Mouse (Mus musculus) layer of hippocampus, adult 11-12 months (tissue): ENCODE results near the gene Qrfpr.
A peak's percentile ranks its signal among the peaks of the same experiment; 100 is the strongest.

Source experiments
- DNase-seq: peaks from one replicate; pipeline ENCODE4 v3.0.0; 2022; ENCODE audit warnings: low spot score

Gene Qrfpr

GRCm38 (mm10) chr3:36221743-36222682 lies at the start of gene Qrfpr:
Qrfpr (minus strand) TSS chr3:36222313.
- no peak for DNase-seq

DNA sequence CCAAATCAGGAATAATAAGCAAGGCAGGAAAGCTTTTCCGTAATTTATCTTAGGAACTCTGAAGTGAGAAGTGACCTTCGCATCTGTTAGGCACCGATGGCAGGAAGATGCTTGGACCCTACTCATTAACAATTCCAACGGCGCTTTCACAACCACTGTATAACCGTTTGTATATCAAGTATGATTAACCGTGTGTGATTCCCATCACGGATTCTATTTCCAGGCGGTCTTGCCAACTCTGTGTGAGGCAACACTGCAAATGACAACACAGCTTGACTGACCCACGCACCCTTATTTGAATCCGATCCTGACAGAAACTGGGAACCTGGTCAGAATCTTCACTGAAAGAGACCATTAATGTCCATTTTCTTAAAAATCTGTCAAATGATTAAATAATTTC lies 41.8 kb upstream of the Qrfpr start:
- DNase-seq, result no peak

DNA sequence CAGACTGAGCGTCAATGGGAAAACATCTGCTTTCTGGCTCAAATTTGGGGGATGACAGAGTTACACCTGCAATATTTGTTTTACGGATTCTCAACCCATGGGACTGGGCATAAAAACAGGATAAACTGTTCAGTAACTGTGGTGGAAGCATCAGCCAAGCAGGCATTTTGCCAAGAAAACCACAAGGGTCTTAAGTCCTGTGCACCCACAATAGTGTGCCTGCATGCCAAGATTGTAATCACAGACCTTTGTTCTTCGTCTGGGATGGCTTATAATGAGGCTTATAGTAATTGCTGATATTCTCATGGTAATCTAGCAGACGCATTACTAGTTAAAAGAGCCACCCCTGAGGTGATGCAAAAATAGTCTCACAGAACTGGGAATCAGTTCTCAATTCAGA lies 41.2 kb upstream of the Qrfpr start:
- DNase-seq, result no peak

DNA sequence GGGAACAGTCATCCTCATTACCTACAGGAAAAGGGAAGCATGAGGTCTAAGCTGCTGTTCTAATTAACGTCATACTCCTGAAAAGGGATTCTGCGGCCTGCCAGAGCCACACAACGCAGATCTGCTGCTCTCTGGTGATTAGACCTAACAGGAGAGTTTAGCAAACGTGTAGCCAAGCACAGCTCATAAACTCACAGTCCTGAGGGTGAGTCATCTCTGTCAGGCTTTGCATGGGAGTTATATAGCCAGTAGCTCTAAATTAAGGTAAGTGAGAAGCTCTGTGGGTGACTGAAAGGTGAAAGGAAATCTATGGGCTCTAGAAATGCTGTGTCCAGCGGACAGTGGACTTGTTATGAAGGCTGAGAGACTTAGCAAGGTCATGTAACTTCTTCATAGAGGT lies 28.5 kb upstream of the Qrfpr start:
- no peak for DNase-seq

DNA sequence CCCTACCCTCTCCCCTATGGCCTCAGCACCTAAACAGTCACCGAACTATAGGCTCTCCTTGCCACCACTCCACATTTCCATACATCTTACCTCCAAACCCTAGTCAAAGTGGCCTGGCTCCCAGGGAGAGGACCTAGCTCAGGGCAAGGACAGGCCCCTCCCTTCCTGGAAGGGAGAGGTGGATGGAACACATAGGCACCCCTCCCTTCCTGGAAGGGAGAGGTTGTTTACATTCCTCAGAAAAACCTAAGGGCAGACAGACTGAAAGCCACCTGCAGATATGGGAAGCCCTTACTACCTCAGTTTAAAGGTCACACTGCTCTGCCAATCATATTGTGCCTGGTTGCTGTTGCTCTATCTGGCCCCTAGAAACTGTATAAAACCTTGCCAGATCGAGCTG lies 26.3 kb upstream of the Qrfpr start:
- no peak for DNase-seq

GRCm38 (mm10) chr3:36229941-36230340 lies 7.8 kb upstream of the Qrfpr start:
- no peak for DNase-seq

DNA sequence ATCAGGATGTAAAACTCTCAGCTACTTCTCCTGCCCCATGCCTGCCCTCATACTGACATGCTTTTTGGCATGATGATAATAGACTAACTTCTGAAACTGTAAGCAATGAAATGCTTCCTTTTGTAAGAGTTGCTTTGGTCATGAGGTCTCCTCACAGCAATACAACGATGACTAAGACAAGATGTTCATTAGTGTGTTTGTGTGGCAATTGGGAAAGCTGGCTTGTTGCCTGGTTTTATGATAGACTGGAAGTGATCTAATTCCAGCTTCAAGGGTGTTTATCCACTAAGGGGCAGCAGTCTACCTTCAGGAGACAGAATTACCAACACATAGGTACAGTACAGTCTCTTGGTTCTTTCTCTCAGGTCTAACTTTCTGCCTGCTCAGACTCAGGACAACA lies 5.1 kb upstream of the Qrfpr start:
- no peak for DNase-seq

DNA sequence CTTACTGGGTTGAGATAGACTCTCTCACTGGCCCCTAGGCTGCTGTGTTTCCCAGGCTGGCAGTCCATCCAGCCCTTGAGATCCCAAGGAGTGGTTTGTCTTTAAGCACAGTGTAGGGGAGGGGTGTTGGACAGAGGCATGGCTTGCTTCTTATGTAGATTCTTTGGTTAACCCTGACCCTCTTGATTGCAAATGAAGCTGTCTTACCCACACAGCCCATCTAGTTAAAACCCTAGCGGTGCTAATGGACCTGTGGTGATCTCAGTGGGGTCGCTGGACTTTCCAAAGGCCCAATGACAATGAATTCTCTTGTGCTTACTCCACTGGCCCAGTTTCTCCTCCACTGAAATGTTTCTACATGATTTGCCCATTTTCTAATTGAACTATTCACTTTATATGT lies 1.2 kb upstream of the Qrfpr start:
- DNase-seq, result no peak

- DNase-seq, result no peak
Observed at GRCm38 (mm10) chr3:36212758-36213157, 9.4 kb downstream of the Qrfpr start.

DNA sequence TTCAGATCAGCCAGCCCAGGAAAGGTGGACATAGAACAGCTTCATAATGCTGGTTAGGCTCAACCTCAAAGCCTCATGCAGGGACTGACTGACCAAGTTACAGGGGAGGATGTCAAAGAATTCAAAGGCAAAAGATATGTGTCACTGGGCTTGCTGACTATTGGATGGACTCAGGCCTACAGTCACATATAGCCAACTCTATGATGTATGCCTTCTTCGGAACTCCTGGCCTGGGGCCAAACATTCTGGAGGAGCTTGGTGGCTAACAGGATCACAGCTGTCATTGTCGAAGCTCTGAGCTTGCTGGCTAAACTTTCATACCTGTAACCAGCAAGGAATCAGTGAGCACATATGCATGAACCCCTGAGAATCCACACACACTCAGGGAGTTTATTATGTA lies 11.2 kb downstream of the Qrfpr start:
- no peak for DNase-seq

DNA sequence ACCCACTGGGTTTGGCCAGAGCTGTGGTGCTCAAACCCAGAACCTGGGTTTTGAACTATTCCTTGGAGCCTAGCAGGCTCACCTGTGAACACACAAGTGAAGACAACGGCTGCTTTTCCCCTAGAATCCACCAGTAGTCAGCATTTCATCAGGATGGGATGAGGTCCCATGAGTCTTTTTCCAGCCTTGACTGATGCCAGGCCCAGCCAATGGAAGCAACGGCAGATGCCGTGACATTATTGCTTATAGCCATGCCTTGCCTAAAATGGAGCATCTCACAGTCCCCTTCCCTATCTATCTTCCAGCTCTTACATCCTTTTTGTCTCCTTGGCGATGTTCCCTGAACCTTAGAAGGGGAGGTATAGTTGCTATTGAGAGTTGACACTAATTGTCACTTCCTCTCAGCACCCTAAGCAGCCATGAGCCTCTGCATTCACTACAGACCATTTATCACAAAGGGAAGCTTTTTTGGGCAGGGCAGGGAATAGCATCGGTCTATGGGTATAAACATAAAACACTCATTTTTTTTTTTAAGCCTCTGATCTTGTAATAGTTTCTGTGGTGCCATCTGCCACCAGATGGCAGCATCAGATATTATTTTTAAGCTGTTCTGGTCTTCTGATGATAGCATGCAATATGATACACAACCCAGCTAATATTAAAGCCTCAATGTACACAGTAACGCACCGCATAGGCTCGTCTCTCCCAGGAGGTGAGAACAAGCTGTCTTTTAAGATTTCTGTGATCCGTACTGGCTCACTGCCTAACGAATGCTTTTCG lies 12.1 kb downstream of the Qrfpr start:
- DNase-seq, result peak; percentile 63

DNA sequence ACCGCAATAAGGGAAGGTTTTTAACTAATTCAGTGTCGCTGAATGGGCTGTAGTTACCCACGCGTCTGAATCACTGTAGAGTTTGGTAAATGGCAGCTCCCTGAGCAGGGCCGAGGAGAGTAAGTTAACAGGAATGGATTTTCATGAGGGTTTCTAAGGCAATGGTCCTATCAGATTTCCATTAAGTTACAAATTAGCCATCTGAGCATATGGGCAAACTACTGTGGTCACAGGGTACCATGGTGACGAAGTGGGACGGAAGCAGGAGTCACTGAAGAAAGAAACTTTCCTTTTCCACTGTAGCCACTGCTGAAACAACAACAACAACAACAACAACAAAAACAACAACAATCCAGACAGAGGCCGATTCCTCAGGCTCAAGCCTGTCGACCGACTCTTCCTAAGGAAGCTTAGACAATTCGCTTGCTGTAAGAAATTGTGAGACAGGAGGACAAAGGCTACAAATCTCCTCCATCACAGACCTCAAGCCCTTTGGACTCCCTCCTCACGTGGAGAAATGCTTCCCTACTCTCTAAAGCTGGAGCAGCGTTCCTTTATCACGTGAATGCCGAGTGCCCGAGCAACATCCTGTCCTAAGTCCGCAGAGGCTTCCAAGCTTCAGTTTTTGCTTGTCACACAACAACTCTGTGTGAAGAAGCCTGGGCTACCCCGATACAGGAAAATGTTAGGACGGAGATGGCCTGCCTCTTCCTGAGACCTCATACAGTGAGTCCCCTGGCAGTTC lies 14.4 kb downstream of the Qrfpr start:
- DNase-seq, result no peak

- DNase-seq, result peak; percentile 29
Observed at GRCm38 (mm10) chr3:36202932-36203331, 19.2 kb downstream of the Qrfpr start.

- DNase-seq, result no peak
Observed at GRCm38 (mm10) chr3:36201098-36201497, 21.0 kb downstream of the Qrfpr start.

DNA sequence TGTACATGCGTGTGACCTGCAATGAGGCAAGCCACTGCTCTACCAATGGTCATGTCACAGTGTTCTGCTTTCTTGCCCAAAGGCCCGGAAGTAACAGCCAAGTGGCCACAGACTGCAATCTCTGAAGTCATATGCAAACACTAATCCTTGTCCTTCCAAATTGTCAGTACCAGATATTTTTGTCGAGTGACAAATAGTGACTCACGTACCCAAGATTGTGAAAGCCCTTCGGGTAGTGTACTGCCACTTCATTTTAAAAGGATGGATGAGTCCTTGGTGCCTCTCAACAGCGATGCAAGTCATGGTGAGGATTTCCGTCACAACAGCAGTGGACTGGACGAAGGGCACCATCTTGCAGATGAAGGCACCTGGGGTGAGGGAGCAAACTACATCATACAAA lies 32.9 kb downstream of the Qrfpr start:
- no peak for DNase-seq

GRCm38 (mm10) chr3:36186510-36186909 lies 35.6 kb downstream of the Qrfpr start:
- no peak for DNase-seq

DNA sequence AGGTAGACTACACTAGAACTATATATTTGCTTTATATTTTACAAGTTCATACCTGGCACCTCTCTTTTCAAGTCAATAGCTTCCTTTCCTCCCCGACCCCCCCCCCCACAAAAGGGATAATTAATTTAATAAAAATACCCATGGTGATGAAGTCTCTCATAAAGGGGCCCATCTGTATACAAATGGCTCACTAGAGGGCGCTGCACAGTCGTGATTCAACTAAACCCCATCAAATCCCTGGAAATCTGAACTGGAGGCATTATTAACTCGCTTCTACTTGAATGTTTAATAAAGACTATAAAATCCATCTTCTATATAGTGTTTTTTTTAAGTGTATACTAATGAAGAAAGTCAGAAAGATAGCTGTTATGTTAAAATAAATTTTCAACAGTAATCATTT lies 40.6 kb downstream of the Qrfpr start:
- peak; percentile 70 for DNase-seq

DNA sequence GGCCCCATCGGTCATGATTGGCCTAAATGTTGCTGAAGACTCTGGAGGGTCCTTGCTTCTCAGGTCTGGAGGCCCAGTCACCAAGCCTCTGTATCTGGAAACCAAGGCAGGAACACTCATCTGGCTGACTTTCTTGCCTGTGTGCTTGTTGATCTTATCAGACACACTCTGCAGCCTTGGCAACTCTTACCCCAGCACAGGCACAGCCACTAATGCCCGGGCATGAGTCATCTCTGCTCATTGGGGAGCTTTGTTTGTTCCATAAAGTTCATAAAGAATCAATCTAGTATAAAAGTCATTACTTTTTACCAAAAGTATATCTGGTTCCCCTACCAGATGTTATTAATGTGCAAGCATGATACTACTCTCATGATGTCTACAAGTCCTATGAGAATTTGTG lies 48.4 kb downstream of the Qrfpr start:
- no peak for DNase-seq

DNA sequence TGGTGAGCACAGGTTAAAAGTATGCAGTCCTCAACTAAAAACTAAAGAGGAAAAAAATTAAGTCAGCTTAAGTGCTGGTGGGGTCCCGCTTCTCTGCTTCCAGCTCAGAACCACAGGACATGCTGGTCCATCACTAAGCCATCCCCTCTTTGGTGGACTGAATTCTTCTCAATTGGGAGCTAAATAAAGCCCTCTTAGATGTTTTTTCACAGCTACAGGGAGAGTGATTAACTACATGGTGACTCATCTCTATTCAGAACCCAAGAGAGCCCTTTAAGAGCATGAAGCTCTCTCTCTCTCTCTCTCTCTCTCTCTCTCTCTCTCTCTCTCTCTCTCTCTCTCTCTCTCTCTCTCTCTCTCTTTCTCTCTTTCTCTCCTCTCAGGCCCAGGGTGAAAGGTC lies 50.8 kb downstream of the Qrfpr start:
- no peak for DNase-seq

GRCm38 (mm10) chr3:36170670-36171210 lies 51.4 kb downstream of the Qrfpr start:
- no peak for DNase-seq

GRCm38 (mm10) chr3:36155268-36155667 lies 66.8 kb downstream of the Qrfpr start:
- no peak for DNase-seq
